Mouse (Mus musculus): ENCODE data around the gene Taf5l. TPM values are rescaled to one million over a fixed set of nuclear protein-coding genes. Genes with fewer than 3 reads are reported as not detected.
"Not testable (repeated sequence)": the region's sequence is repeated elsewhere in the genome, so short reads cannot be mapped to it uniquely, and the experiment has no call there.

The Taf5l gene
- total RNA-seq, 1 experiment from 2014 or later, result 46.5 TPM

GRCm38 (mm10) chr8:124014751-124015150, 6.4 kb downstream of the Taf5l start:
- ATAC-seq (replicated peaks; ENCODE audit: low read depth, poor library complexity, severe bottlenecking), result no peak

- ATAC-seq (replicated peaks; ENCODE audit: low read depth, poor library complexity, severe bottlenecking), result not testable (repeated sequence)
Observed at GRCm38 (mm10) chr8:124014299-124014698, 6.9 kb downstream of the Taf5l start.

GRCm38 (mm10) chr8:124011989-124012586, 9.1 kb downstream of the Taf5l start:
- ATAC-seq (replicated peaks; ENCODE audit: low read depth, poor library complexity, severe bottlenecking), result no peak

GRCm38 (mm10) chr8:124011580-124011979, 9.6 kb downstream of the Taf5l start:
- ATAC-seq (replicated peaks; ENCODE audit: low read depth, poor library complexity, severe bottlenecking), result no peak

- peak; percentile 71 for ATAC-seq (replicated peaks; ENCODE audit: low read depth, poor library complexity, severe bottlenecking)
Observed at GRCm38 (mm10) chr8:124007829-124008228, 13.4 kb downstream of the Taf5l start.

GRCm38 (mm10) chr8:124002546-124003108, 18.6 kb downstream of the Taf5l start:
- no peak for ATAC-seq (replicated peaks; ENCODE audit: low read depth, poor library complexity, severe bottlenecking)

- no peak for ATAC-seq (replicated peaks; ENCODE audit: low read depth, poor library complexity, severe bottlenecking)
Observed at GRCm38 (mm10) chr8:123999568-123999967, 21.6 kb downstream of the Taf5l start.

GRCm38 (mm10) chr8:123993997-123994396, 27.2 kb downstream of the Taf5l start:
- no peak for ATAC-seq (replicated peaks; ENCODE audit: low read depth, poor library complexity, severe bottlenecking)

- no peak for ATAC-seq (replicated peaks; ENCODE audit: low read depth, poor library complexity, severe bottlenecking)
Observed at GRCm38 (mm10) chr8:123993597-123993996, 27.6 kb downstream of the Taf5l start.

- ATAC-seq (replicated peaks; ENCODE audit: low read depth, poor library complexity, severe bottlenecking), result no peak
Observed at GRCm38 (mm10) chr8:123992587-123992986, 28.6 kb downstream of the Taf5l start.

GRCm38 (mm10) chr8:123990277-123991049, 30.7 kb downstream of the Taf5l start:
- ATAC-seq (replicated peaks; ENCODE audit: low read depth, poor library complexity, severe bottlenecking), result no peak

- no peak for ATAC-seq (replicated peaks; ENCODE audit: low read depth, poor library complexity, severe bottlenecking)
Observed at GRCm38 (mm10) chr8:123989128-123989527, 32.1 kb downstream of the Taf5l start.

- ATAC-seq (replicated peaks; ENCODE audit: low read depth, poor library complexity, severe bottlenecking), result peak; percentile 85
Observed at GRCm38 (mm10) chr8:123988605-123989038, 32.6 kb downstream of the Taf5l start.

- ATAC-seq (replicated peaks; ENCODE audit: low read depth, poor library complexity, severe bottlenecking), result peak; percentile 67
Observed at GRCm38 (mm10) chr8:123982826-123983400, 38.3 kb downstream of the Taf5l start, which contains the start of gene Abcb10. Abcb10 (minus strand) TSS chr8:123983122.

- no peak for ATAC-seq (replicated peaks; ENCODE audit: low read depth, poor library complexity, severe bottlenecking)
Observed at GRCm38 (mm10) chr8:123982291-123982793, 38.9 kb downstream of the Taf5l start.

GRCm38 (mm10) chr8:123981674-123982073, 39.5 kb downstream of the Taf5l start:
- no peak for ATAC-seq (replicated peaks; ENCODE audit: low read depth, poor library complexity, severe bottlenecking)

GRCm38 (mm10) chr8:123980239-123980638, 41.0 kb downstream of the Taf5l start:
- no peak for ATAC-seq (replicated peaks; ENCODE audit: low read depth, poor library complexity, severe bottlenecking)

GRCm38 (mm10) chr8:123978926-123979325, 42.3 kb downstream of the Taf5l start:
- ATAC-seq (replicated peaks; ENCODE audit: low read depth, poor library complexity, severe bottlenecking), result peak; percentile 37

- ATAC-seq (replicated peaks; ENCODE audit: low read depth, poor library complexity, severe bottlenecking), result peak; percentile 9; the same call in 1 of the 2 replicates
Observed at GRCm38 (mm10) chr8:123978166-123978838, 42.9 kb downstream of the Taf5l start.

GRCm38 (mm10) chr8:123977499-123977898, 43.7 kb downstream of the Taf5l start:
- ATAC-seq (replicated peaks; ENCODE audit: low read depth, poor library complexity, severe bottlenecking), result no peak
